Mouse (Mus musculus) MEL (cell line): ENCODE data around the gene Lpcat1. TPM values are rescaled to one million over a fixed set of nuclear protein-coding genes. Genes with fewer than 3 reads are reported as not detected.

Experiments
- DNase-seq: peaks from one replicate; pipeline ENCODE4 v3.0.0; 2011; ENCODE audit warnings: low read depth, low spot score
- H3K27ac ChIP-seq: 2 replicates; pipeline ENCODE4 v1.5.1; 2012; ENCODE audit warnings: low read depth, mild to moderate bottlenecking, control low read depth, low read length, moderate library complexity; ENCODE audit not compliant: control insufficient read depth
- H3K27me3 ChIP-seq, 2 experiments: fragments of 150-350 bp in 1 of 2; sonication (generic) in 1 of 2; 2 replicates each; pipeline ENCODE4 v1.6.1; 2012; ENCODE audit warnings: low read length in 2 of 2, mild to moderate bottlenecking in 2 of 2, improper control_type of control experiment in 1 of 2, moderate library complexity in 1 of 2; ENCODE audit not compliant: insufficient read depth in 2 of 2, control insufficient read depth in 1 of 2
- H3K36me3 ChIP-seq, 2 experiments: 2 replicates each; pipeline ENCODE4 v1.6.1; 2012 to 2014; ENCODE audit warnings: low read length in 2 of 2, improper control_type of control experiment in 1 of 2, inconsistent platforms in 1 of 2, mild to moderate bottlenecking in 1 of 2; ENCODE audit not compliant: insufficient read depth in 2 of 2, control insufficient read depth in 1 of 2
- H3K4me1 ChIP-seq, 2 experiments: fragments of 150-350 bp in 1 of 2; sonication (generic) in 1 of 2; 2 replicates each; pipeline ENCODE4 v1.6.1; 2012; ENCODE audit warnings: low read length in 2 of 2, improper control_type of control experiment in 1 of 2, mild to moderate bottlenecking in 1 of 2; ENCODE audit not compliant: insufficient read depth in 2 of 2, control insufficient read depth in 1 of 2
- H3K4me3 ChIP-seq, 2 experiments: fragments of 150-350 bp in 1 of 2; sonication (generic) in 1 of 2; 2 replicates each; pipeline ENCODE4 v1.5.1; 2012; ENCODE audit warnings: low read depth in 2 of 2, low read length in 2 of 2, mild to moderate bottlenecking in 2 of 2, moderate library complexity in 2 of 2, control low read depth in 1 of 2, improper control_type of control experiment in 1 of 2; ENCODE audit not compliant: control insufficient read depth in 1 of 2, insufficient read depth in 1 of 2
- H3K79me2 ChIP-seq: 2 replicates; pipeline ENCODE4 v1.6.1; 2012; ENCODE audit warnings: mild to moderate bottlenecking, low read length, moderate library complexity; ENCODE audit not compliant: control insufficient read depth, poor library complexity, insufficient read depth
- H3K9ac ChIP-seq: 2 replicates; pipeline ENCODE4 v1.6.1; 2012; ENCODE audit warnings: low read depth, mild to moderate bottlenecking, control low read depth, low read length, moderate library complexity; ENCODE audit not compliant: control insufficient read depth, poor library complexity, severe bottlenecking
- H3K9me3 ChIP-seq: fragments of 150-350 bp; sonication (generic); replicated peaks from 2 replicates; pipeline ENCODE4 v1.6.1; 2012; ENCODE audit warnings: mild to moderate bottlenecking, low read length, improper control_type of control experiment, moderate library complexity; ENCODE audit not compliant: insufficient read depth
- CHD1 ChIP-seq: IDR thresholded peaks from 2 replicates; pipeline ENCODE4 v1.6.1; 2012; ENCODE audit warnings: low read depth, mild to moderate bottlenecking, inconsistent platforms, low read length, improper control_type of control experiment
- ELF1 ChIP-seq: IDR thresholded peaks from 2 replicates; pipeline ENCODE4 v1.6.1; 2014; ENCODE audit warnings: low read depth, mild to moderate bottlenecking, inconsistent platforms, low read length, improper control_type of control experiment, moderate library complexity
- GATA1 ChIP-seq: IDR thresholded peaks from 2 replicates; pipeline ENCODE4 v1.6.1; 2011; ENCODE audit warnings: low read depth, low read length, improper control_type of control experiment
- JUND ChIP-seq: IDR thresholded peaks from 2 replicates; pipeline ENCODE4 v1.6.1; 2011; ENCODE audit warnings: low read depth, mild to moderate bottlenecking, improper control_type of control experiment, low read length
- MXI1 ChIP-seq: IDR thresholded peaks from 2 replicates; pipeline ENCODE4 v1.6.1; 2011; ENCODE audit warnings: mild to moderate bottlenecking, low read depth, low read length, improper control_type of control experiment
- NELFE ChIP-seq: IDR thresholded peaks from 2 replicates; pipeline ENCODE4 v1.6.1; 2011; ENCODE audit warnings: low read depth, low read length, improper control_type of control experiment
- POLR2AphosphoS2 ChIP-seq: IDR thresholded peaks from 2 replicates; pipeline ENCODE4 v1.6.1; 2011; ENCODE audit warnings: low read length, improper control_type of control experiment
- SMC3 ChIP-seq: IDR thresholded peaks from 2 replicates; pipeline ENCODE4 v1.6.1; 2011; ENCODE audit warnings: low read depth, low read length, improper control_type of control experiment
- TCF12 ChIP-seq: IDR thresholded peaks from 2 replicates; pipeline ENCODE4 v1.6.1; 2014; ENCODE audit warnings: low read depth, mild to moderate bottlenecking, inconsistent platforms, low read length, improper control_type of control experiment, moderate library complexity
- ZKSCAN1 ChIP-seq: IDR thresholded peaks from 2 replicates; pipeline ENCODE4 v1.6.1; 2012; ENCODE audit warnings: low read depth, mild to moderate bottlenecking, inconsistent platforms, low read length, improper control_type of control experiment, moderate library complexity
- ZMIZ1 ChIP-seq: IDR thresholded peaks from 2 replicates; pipeline ENCODE4 v1.6.1; 2012; ENCODE audit warnings: low read depth, mild to moderate bottlenecking, inconsistent platforms, low read length, improper control_type of control experiment, moderate library complexity
- polyA plus RNA-seq, 2 experiments: library from polyadenylated mRNA; stranded (reverse) in 1 of 2; unstranded in 1 of 2; fragments of >175 nt in 1 of 2; fragments of >200 nt in 1 of 2; gene quantifications; 2 replicates each; pipeline versions ENCODE4 v1.2.1 to v1.2.4; 2012; ENCODE audit warnings: low replicate concordance in 2 of 2, low read depth in 1 of 2; ENCODE audit not compliant: insufficient read length in 2 of 2, insufficient read depth in 1 of 2, missing spikeins in 1 of 2
- total RNA-seq: library from RNA; depleted of rRNA; stranded (reverse); fragments of 300-350 nt; gene quantifications from 2 replicates; pipeline ENCODE4 v1.2.3, GENCODE M21; 2012

Gene Lpcat1
- total and polyA plus RNA-seq, 3 experiments = 31.5 to 38.8 TPM; not detected in 1

DNA sequence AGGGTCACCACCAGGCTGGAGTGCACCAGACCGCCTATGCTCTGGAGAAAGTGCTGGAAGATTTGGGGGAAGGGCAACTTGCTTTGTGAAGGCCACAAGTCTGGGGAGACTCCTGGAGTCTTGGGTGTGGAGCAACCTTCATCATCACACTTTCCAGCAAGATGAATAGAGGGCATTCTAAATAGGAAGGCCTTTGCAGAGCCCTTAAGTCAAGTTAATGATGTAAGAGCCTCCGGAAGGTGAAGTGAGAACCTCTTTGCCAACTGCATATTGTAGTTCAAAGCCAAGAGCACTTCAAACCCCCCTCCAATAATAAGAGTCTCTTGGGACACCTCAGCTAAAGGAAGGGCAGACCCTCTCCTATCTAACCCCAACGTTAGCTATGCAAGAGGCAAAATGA, 18.3 kb upstream of the Lpcat1 start:
- TF ChIP-seq ELF1 = no peak
- DNase-seq = no peak
- no peaks in the 10 kb centered on the region for H3K9me3 ChIP-seq
- H3K4me3 ChIP-seq = no peak overlapping the region
- no peak overlapping the region for H3K27ac ChIP-seq
- H3K36me3 ChIP-seq = peaks cover 0 to 19% of the 10 kb centered on the region in 2 experiments; a peak in 2 of 4 replicates
- no peaks in the 10 kb centered on the region; a peak in 1 of 4 replicates for H3K27me3 ChIP-seq
- peaks cover 7 to 23% of the 10 kb centered on the region in 2 experiments for H3K4me1 ChIP-seq
- no peaks in the 10 kb centered on the region for H3K79me2 ChIP-seq
- H3K9ac ChIP-seq = no peak overlapping the region

GRCm38 (mm10) chr13:73453503-73454217, 13.3 kb upstream of the Lpcat1 start:
- TF ChIP-seq NELFE (no peak), ZKSCAN1 (no peak)
- TF ChIP-seq, all 39 proteins: peak for 0
- Histone ChIP-seq H3K4me3 (no peak overlapping the region), H3K9me3 (no peaks in the 10 kb centered on the region), H3K4me1 (peaks cover 0 to 3% of the 10 kb centered on the region in 2 experiments; a peak in 2 of 4 replicates), H3K36me3 (peaks cover 0 to under 1% of the 10 kb centered on the region in 2 experiments; a peak in 1 of 4 replicates), H3K79me2 (no peaks in the 10 kb centered on the region), H3K27ac (no peak overlapping the region), H3K9ac (no peak overlapping the region), H3K27me3 (no peaks in the 10 kb centered on the region; a peak in 1 of 4 replicates)
- DNase-seq = no peak

- Histone ChIP-seq H3K9me3 (no peaks in the 10 kb centered on the region), H3K27me3 (no peaks in the 10 kb centered on the region; a peak in 1 of 4 replicates), H3K27ac (no peak overlapping the region), H3K36me3 (peaks cover 0 to 12% of the 10 kb centered on the region in 2 experiments; a peak in 2 of 4 replicates), H3K4me3 (no peak overlapping the region), H3K79me2 (no peaks in the 10 kb centered on the region), H3K9ac (no peak overlapping the region), H3K4me1 (peaks cover 3 to 15% of the 10 kb centered on the region in 2 experiments; a peak in 3 of 4 replicates)
- DNase-seq = no peak
- no peak for TF ChIP-seq JUND
- no peak for TF ChIP-seq POLR2AphosphoS2
- no peak for TF ChIP-seq MXI1
- no peak for TF ChIP-seq TCF12
- no peak for TF ChIP-seq GATA1
- TF ChIP-seq SMC3 = no peak
- TF ChIP-seq ZMIZ1 = no peak
- TF ChIP-seq CHD1 = no peak
These were observed 11.7 kb upstream of the Lpcat1 start for GRCm38 (mm10) chr13:73455328-73455727.
